Mouse (Mus musculus) gastrocnemius, postnatal 10 days (tissue): ENCODE measurements around the gene Cox6b2. TPM values are rescaled to one million over a fixed set of nuclear protein-coding genes. Genes with fewer than 3 reads are reported as not detected.
A peak's percentile ranks its signal among the peaks of the same experiment; 100 is the strongest.
"Not testable (repeated sequence)": the region's sequence is repeated elsewhere in the genome, so short reads cannot be mapped to it uniquely, and the experiment has no call there.

Experiments used
- DNase-seq: peaks from one replicate; pipeline ENCODE4 v3.0.0; 2021; ENCODE audit warnings: mixed read lengths
- long read RNA-seq, 2 experiments: library from polyadenylated mRNA; stranded (forward); transcript quantifications; one replicate each; pipeline ENCODE4 v2.0.0; 2021
- total RNA-seq, 2 experiments: library from RNA; stranded (reverse); gene quantifications; 2 replicates each; pipeline ENCODE4 v1.2.3; 2021

Gene Cox6b2
- total RNA-seq: 1 to 10 TPM; 4.3 to 5.4 TPM
- long read RNA-seq, experiment 1, partial matches to known transcripts: 0 of 2 reads
- long read RNA-seq, experiment 1, other reads (novel, unspliced or antisense): 1 of 2 reads
- long read RNA-seq, experiment 2, partial matches to known transcripts: 0 of 1 reads
- long read RNA-seq, experiment 2, other reads (novel, unspliced or antisense): 0 of 1 reads

DNA sequence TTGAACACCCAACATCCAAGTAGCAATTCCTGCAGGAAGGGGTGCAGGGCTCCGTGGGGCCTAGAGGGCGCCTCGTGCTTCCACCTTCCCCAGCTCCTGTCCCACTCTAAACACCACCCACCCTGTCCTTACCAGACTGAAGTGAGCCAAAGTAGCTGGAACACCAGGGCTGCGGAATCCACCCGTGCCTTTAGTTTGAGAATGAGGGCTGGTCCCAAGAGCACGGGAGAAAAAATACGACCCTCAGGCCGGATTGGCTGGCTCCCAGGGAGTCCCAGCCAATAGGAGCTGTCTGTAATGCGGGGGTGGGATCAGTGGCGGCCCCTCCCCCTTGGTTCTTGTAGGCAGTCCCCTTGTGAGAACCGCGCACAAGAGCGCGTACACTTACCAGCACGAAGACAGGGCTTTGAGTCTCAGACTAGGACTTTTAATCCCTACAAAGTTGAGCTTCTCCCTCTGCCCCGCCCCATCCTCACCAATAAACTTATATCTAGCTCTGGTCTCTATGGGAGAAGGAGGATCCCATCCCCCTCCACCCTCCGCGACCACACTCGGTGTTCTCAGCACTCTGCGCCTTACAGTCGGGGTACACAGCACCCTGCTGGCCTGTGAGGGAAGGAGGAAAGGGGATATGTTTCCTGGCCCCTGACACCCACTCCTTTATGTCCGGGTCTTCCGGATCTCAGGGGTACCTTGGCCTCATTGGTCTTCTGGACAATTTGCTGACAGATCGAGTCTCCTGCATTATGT is at the start of gene Cox6b2:
Cox6b2 (minus strand) TSS at position 274 of the 750 bp plus-strand sequence.
- DNase-seq: peak; percentile 66

DNA sequence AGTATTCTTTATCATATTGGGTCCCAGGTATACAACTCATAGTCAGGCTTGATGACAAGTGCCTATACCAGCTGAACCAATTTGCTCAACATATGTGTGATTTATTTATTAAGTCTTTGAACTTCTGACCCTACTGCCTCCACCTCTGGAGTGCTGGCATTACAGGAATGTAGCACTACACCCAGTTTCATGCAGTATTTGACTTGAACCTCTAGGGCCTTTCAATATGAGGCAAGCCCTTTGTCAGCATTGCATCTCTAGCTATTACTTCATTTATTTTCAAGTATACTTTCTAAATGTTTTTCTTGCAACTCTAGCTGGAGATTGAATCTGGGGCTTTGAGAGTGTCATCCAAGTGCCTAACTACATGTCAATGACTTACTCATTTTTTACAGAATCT is 49.4 kb upstream of the Cox6b2 start:
- no peak for DNase-seq

DNA sequence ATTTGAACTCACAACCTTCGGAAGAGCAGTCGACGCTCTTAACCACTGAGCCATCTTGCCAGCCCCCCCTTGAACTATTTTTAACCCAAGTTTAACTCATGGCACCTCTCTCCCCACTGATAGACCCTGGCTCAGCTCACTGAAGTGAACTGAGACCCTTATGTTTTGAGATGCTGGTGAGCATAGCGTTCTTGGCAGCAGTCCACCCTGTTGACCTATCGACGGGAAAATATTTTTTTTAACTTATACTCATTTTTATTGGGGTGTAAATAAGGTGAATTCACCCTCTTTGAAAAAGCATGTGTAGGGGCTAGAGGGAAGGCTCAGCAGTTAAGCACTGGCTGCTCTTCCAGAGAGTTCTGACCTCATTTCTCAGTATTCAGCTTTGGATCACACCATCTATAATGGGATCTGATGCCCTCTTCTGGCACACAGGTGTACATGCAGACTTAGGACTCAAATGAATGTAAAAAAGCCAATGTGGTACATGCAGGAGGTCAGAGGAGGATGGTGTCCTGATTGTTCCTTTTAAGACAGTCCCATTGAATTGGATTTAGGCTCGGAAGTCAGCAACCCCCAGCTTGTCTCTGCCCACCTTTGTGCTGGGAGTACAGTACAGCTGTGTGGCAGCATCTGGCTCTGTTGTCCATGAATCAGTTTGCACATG is 43.0 kb upstream of the Cox6b2 start:
- DNase-seq: no peak

GRCm38 (mm10) chr7:4794631-4795168 is 41.8 kb upstream of the Cox6b2 start:
- no peak for DNase-seq

GRCm38 (mm10) chr7:4793674-4794073 is 40.8 kb upstream of the Cox6b2 start:
- DNase-seq: no peak

DNA sequence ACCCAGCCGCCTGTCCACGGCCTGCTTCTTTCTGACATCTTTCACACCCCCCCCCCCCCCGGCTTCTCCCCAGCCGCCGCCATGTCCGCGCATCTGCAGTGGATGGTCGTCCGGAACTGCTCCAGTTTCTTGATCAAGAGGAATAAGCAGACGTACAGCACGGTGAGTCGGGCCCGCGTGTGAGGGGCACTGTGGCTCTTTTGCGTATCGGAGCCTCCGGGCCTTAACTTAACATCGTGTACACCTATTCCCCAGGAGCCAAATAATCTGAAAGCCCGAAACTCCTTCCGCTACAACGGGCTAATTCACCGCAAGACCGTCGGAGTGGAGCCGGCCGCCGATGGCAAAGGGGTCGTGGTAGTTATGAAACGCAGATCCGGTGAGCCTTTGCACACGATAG is 40.4 kb upstream of the Cox6b2 start:
- not testable (repeated sequence) for DNase-seq

DNA sequence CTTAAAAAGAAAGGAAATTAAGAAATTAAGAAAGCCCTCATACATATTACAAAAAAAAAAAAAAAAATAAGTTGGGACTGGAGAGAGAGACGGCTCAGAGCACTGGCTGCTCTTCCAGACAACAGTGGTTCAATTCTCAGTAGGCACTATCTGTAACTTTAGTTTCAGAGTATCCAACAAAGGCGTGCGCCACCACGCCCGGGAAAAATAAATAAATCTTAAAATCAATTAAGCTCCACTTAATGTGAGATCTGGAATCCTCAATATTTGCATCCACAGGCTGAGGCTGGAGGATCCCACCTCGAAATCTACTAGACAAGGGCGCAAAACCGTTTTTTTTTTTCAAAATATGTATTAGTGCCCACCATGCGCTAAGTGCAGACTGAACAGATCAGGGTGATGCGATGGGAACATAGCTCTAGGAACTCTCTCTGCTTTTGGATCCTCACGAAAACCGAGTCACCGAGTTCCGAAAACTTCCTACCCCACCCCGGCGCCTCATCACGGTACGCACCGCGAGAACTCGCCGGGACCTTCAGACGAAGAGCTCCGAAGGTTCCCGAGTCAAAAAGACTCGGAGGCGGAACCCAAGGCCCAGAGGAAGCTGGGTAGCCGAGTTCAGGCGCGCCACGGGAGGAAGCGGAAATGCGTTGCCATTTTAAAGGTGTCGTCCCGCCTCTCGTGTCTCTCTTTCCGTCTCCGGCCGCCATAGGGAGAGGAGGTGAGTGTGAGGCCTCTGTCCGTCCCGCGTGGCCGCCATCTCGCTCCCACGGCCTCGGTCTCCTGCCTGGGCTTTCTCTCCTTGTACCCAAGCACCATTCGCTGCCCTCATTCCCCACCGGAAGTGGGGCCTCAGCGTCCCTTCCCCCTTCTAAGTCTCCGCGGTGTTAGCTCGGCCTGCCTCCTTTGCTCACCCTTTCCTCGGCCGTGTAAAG is 39.7 kb upstream of the Cox6b2 start, which contains the start of gene Rpl28:
Rpl28 (plus strand) TSS at position 597 of the 935 bp plus-strand sequence.
- DNase-seq: peak; percentile 90

DNA sequence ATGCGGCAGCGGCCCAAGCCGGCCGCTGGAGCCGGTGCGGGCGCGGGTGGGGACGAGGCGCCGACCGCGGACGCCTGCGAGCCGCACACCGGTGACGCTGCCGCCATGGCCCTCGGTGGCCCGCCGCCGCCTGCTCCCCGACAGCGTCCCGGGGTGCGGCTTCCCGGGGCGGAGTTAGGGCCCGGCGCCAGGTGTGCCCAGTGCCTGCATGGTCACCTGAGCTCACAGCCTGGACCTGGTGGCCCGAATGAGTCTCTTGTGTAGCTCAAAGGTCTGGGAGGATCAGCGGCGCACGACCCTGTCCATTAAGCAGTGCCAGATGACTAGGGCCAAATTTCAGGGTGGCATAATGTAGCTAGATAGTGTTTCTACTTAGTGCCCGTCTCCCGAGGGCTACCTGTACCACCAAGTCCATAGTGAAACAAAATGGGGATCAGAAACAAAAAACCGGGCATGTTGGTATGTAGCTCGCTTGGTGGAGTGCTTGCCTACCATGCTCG is 36.6 kb upstream of the Cox6b2 start, which contains the start of gene Tmem238:
Tmem238 (minus strand) TSS at position 221 of the 500 bp plus-strand sequence.
- no peak for DNase-seq

DNA sequence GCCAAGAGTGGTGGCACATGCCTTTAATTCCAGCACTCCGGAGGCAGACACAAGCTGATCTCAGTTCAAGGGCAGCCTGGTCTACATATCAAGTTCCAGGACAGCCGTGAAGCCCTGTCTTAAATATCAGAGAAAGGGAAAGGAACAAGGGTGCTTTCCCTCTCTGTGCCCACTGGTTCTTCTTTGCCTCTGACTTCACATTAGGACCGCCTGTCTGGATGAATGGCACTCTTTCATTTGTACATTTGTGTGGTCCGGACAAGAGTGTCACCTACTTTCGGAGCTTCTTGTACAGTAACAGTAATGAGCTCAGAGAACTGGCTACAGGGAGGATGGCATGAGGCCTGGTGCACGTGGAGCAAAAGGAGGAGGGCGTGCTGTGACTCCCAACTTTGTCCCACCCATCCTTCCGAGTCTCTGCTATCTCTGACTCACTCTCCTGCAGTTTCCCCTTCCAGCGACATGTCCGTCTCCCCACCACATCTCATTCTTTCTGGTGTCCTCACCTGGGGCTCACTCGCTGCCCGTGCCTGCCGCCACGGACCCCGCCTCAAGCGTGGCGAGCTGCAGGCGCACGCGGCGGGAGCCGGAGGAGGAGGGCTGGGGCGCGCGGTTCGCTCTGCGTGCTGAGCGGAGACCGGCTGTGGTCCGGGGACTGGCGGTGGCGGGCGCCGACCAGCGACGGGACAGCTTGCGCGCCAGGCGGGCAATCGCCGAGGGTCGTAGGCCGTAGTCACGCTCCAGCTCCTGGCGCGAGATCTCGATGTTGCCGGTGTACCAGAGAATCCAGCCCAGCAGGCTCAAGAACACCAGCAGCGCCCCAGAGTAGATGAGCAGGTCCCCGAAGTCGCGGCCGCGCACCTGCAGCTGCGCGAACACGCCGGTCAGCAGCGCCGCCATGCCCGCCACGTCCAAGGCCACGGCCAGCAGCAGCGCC is 35.9 kb upstream of the Cox6b2 start:
- DNase-seq: peak; percentile 66

GRCm38 (mm10) chr7:4783667-4784268 is 30.9 kb upstream of the Cox6b2 start:
- no peak for DNase-seq

GRCm38 (mm10) chr7:4782759-4783158 is 29.9 kb upstream of the Cox6b2 start, which contains the start of the genes Il11 and Tmem190:
Il11 (minus strand) TSS chr7:4782859.
Tmem190 (plus strand) TSS chr7:4782937.
- DNase-seq: no peak

DNA sequence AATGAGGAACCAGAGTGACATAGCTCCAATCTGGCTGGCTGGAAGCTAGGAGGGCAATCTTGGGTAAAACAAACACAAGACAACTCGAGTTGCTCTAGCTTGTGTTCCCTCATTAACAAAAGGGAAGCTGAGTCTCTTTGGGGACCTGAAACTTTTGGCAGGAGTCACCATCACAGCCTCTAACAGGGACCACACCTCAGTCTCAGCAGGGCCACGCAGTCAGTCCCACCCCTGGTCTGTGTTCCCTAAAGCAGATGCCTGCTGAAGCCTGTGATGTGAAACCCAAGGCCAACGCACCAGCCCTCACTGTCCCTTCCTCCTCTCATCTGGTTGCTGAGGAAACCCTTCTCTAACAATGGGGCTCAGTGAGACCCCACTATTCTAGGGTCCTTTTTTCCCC is 29.2 kb upstream of the Cox6b2 start:
- no peak for DNase-seq

DNA sequence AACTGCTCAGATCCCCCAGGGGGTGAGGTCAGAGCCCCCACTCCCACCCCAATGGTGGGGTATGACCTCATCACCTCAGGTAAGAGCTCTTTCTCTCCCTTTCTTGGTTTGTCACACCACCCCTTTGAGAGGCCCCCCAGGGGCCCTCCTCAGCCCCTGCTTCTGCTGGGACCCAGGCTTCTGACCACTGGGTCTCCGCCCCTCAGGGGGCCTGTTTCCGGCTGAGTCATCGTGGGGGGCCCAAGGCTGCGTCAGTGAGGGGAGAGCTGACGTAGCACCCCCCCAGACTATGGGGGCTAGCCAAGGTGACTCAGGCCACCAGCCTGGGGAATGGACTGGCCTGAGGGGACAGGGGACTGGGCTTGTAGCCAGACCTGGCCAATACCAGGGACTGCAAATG is 27.0 kb upstream of the Cox6b2 start:
- no peak for DNase-seq

GRCm38 (mm10) chr7:4777851-4778637 is 25.1 kb upstream of the Cox6b2 start:
- DNase-seq: no peak

- DNase-seq: peak; percentile 70
These were observed 24.3 kb upstream of the Cox6b2 start for GRCm38 (mm10) chr7:4776861-4777830.

GRCm38 (mm10) chr7:4776131-4776530 is 23.2 kb upstream of the Cox6b2 start:
- no peak for DNase-seq

DNA sequence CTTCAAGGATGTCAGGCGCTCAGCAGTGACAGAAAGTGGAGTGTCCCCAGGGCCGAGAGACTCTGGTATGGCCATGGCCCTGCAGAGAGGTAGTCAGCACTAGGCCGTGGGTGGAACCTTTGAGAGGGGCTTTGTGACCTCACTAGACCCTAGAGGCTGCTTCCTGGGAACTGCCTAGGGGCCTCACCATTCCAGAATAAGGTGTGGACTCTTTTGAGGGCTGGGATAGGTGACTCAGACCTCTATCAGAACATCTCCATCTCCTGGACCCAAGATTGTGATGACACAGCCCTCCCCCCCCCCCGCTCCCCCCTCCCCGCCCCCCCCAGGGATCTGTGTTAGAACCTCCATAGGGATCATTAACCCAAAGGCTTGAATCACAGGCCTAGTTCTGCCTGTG is 18.3 kb upstream of the Cox6b2 start, which contains the start of gene Fam71e2:
Fam71e2 (minus strand) TSS at position 101 of the 400 bp plus-strand sequence.
- DNase-seq: no peak
